Mouse (Mus musculus) kidney, postnatal 14 days (tissue): Measurements from ENCODE around the gene Clec4a4.
"Not testable (repeated sequence)": the region's sequence is repeated elsewhere in the genome, so short reads cannot be mapped to it uniquely, and the experiment has no call there.

Experiments
- DNase-seq: peaks from one replicate; pipeline ENCODE4 v3.0.0; 2022; ENCODE audit warnings: mixed read lengths

The Clec4a4 gene

GRCm38 (mm10) chr6:122989876-122990437 is at the start of gene Clec4a4:
Gene Clec4a4, plus strand, starts transcription at chr6:122990367.
- DNase-seq, result no peak

GRCm38 (mm10) chr6:122946760-122947159 is 43.4 kb upstream of the Clec4a4 start:
- DNase-seq, result no peak

GRCm38 (mm10) chr6:122952401-122952800 is 37.8 kb upstream of the Clec4a4 start, which contains the start of gene Clec4a3:
Gene Clec4a3, plus strand, starts transcription at chr6:122952515.
- DNase-seq, result no peak

GRCm38 (mm10) chr6:122964562-122964961 is 25.6 kb upstream of the Clec4a4 start:
- no peak for DNase-seq

- DNase-seq, result no peak
Measured at GRCm38 (mm10) chr6:122969048-122969447, 21.1 kb upstream of the Clec4a4 start.

GRCm38 (mm10) chr6:123004696-123005095 is 14.5 kb downstream of the Clec4a4 start:
- DNase-seq, result not testable (repeated sequence)

GRCm38 (mm10) chr6:123005591-123005990 is 15.4 kb downstream of the Clec4a4 start:
- peak; percentile 3 for DNase-seq

- DNase-seq, result no peak
Measured at GRCm38 (mm10) chr6:123049742-123050372, 59.7 kb downstream of the Clec4a4 start, which contains the start of gene Clec4b1. Gene Clec4b1, plus strand, starts transcription at chr6:123049962.
